Mouse (Mus musculus): ENCODE results near the gene Adgrv1. TPM values are rescaled to one million over a fixed set of nuclear protein-coding genes. Genes with fewer than 3 reads are reported as not detected.

The Adgrv1 gene
- polyA plus RNA-seq, 1 experiment from 2014 or later: 44.5 TPM

DNA sequence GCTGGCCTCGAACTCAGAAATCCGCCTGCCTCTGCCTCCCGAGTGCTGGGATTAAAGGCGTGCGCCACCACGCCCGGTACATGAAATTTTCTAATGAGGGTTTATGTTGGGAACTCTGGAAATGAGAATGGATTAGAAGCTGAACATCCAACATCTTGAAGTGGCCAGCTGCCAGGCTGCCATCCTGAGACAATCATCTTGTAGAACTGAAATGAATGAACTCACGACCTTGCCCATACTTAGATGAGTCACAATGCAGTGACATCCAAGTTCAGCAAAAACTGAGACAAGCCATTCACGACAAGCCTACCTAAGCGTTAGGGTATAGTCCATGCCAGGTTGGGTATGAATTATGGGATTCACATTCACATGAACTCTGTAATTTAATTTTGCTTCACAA lies 393.1 kb downstream of the Adgrv1 start:
- no peak overlapping the region for H3K4me3 ChIP-seq (replicated peaks)
- no peak overlapping the region for H3K9ac ChIP-seq
- no peaks in the 10 kb centered on the region for H3K27me3 ChIP-seq
- 0 out of 2 replicates have a peak, but pooled peaks cover 3% of the 10 kb centered on the region for H3K36me3 ChIP-seq (replicated peaks)
- WGBS: 94% methylated on average over 10 of the region's 10 CpGs
- no peak for ATAC-seq (ENCODE audit: low FRiP score)
- no peaks in the 10 kb centered on the region for H3K4me1 ChIP-seq
- no peak overlapping the region for H3K27ac ChIP-seq
- H3K4me2 ChIP-seq: no peak overlapping the region
- no peaks in the 10 kb centered on the region for H3K9me3 ChIP-seq

- no peaks in the 10 kb centered on the region for H3K4me1 ChIP-seq
- H3K9me3 ChIP-seq: no peaks in the 10 kb centered on the region
- WGBS: 98% methylated on average over 3 of the region's 3 CpGs
- no peak overlapping the region for H3K9ac ChIP-seq
- no peak for ATAC-seq (ENCODE audit: low FRiP score)
- H3K4me2 ChIP-seq: no peak overlapping the region
- H3K36me3 ChIP-seq (replicated peaks): 0 out of 2 replicates have a peak, but pooled peaks cover 3% of the 10 kb centered on the region
- H3K27ac ChIP-seq: no peak overlapping the region
- H3K27me3 ChIP-seq: no peaks in the 10 kb centered on the region
- H3K4me3 ChIP-seq (replicated peaks): no peak overlapping the region
These were observed 393.5 kb downstream of the Adgrv1 start for GRCm38 (mm10) chr13:81239427-81239826.

GRCm38 (mm10) chr13:81238855-81239254 lies 394.1 kb downstream of the Adgrv1 start:
- Histone ChIP-seq H3K27me3 (no peaks in the 10 kb centered on the region), H3K4me2 (no peak overlapping the region), H3K27ac (no peak overlapping the region), H3K36me3 (replicated peaks) (0 out of 2 replicates have a peak, but pooled peaks cover 3% of the 10 kb centered on the region), H3K9ac (no peak overlapping the region), H3K4me3 (replicated peaks) (no peak overlapping the region), H3K4me1 (no peaks in the 10 kb centered on the region), H3K9me3 (no peaks in the 10 kb centered on the region)
- ATAC-seq (ENCODE audit: low FRiP score): no peak
- 89% methylated on average over 7 of the region's 7 CpGs for WGBS

- Histone ChIP-seq H3K4me2 (no peak overlapping the region), H3K9ac (no peak overlapping the region), H3K9me3 (no peaks in the 10 kb centered on the region), H3K36me3 (replicated peaks) (0 out of 2 replicates have a peak, but pooled peaks cover 2% of the 10 kb centered on the region), H3K27ac (no peak overlapping the region), H3K4me3 (replicated peaks) (no peak overlapping the region), H3K4me1 (no peaks in the 10 kb centered on the region), H3K27me3 (no peaks in the 10 kb centered on the region)
- no peak for ATAC-seq (ENCODE audit: low FRiP score)
- WGBS: 87% methylated on average over 5 of the region's 5 CpGs
These were observed 395.0 kb downstream of the Adgrv1 start for GRCm38 (mm10) chr13:81237947-81238346.

GRCm38 (mm10) chr13:81236758-81237395 lies 396.1 kb downstream of the Adgrv1 start:
- no peak overlapping the region for H3K4me2 ChIP-seq
- H3K9me3 ChIP-seq: no peaks in the 10 kb centered on the region
- no peaks in the 10 kb centered on the region for H3K27me3 ChIP-seq
- WGBS: 87% methylated on average over 3 of the region's 3 CpGs
- no peak overlapping the region for H3K27ac ChIP-seq
- no peaks in the 10 kb centered on the region for H3K36me3 ChIP-seq (replicated peaks)
- no peak overlapping the region for H3K9ac ChIP-seq
- ATAC-seq (ENCODE audit: low FRiP score): no peak
- no peak overlapping the region for H3K4me3 ChIP-seq (replicated peaks)
- H3K4me1 ChIP-seq: no peaks in the 10 kb centered on the region

GRCm38 (mm10) chr13:81234031-81234430 lies 398.9 kb downstream of the Adgrv1 start:
- no peak overlapping the region for H3K4me2 ChIP-seq
- no peaks in the 10 kb centered on the region for H3K4me1 ChIP-seq
- H3K36me3 ChIP-seq (replicated peaks): no peaks in the 10 kb centered on the region
- H3K9me3 ChIP-seq: no peaks in the 10 kb centered on the region
- no peak overlapping the region for H3K4me3 ChIP-seq (replicated peaks)
- H3K27ac ChIP-seq: no peak overlapping the region
- no peak overlapping the region for H3K9ac ChIP-seq
- ATAC-seq (ENCODE audit: low FRiP score): no peak
- 80% methylated on average over 2 of the region's 2 CpGs for WGBS
- H3K27me3 ChIP-seq: no peaks in the 10 kb centered on the region

DNA sequence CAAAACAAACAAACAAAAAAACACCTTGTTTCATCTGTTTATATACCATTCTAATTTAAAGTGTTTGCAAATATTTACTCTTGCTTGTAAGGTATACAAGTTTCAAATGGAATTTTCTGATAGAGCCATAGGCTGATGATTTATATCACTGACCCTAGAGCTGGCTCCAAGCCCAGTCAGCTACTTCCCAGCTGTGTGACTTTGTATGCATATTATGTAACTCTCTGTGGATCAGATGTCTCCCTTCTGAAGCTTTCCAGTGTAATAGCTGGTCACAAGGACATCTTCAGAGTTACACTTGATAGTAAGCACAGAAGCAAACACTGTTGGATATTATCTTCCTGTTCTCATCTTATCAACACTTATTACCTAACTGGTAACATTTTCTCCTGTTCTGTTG lies 400.1 kb downstream of the Adgrv1 start:
- no peak for ATAC-seq (ENCODE audit: low FRiP score)
- no peaks in the 10 kb centered on the region for H3K27me3 ChIP-seq
- H3K9ac ChIP-seq: no peak overlapping the region
- no peaks in the 10 kb centered on the region for H3K9me3 ChIP-seq
- H3K4me2 ChIP-seq: no peak overlapping the region
- H3K4me3 ChIP-seq (replicated peaks): no peak overlapping the region
- H3K27ac ChIP-seq: no peak overlapping the region
- H3K36me3 ChIP-seq (replicated peaks): no peaks in the 10 kb centered on the region
- H3K4me1 ChIP-seq: no peaks in the 10 kb centered on the region

- no peaks in the 10 kb centered on the region for H3K36me3 ChIP-seq (replicated peaks)
- ATAC-seq (ENCODE audit: low FRiP score): no peak
- H3K4me1 ChIP-seq: no peaks in the 10 kb centered on the region
- WGBS: 65% methylated on average over 4 of the region's 4 CpGs
- H3K27ac ChIP-seq: no peak overlapping the region
- no peak overlapping the region for H3K4me3 ChIP-seq (replicated peaks)
- no peaks in the 10 kb centered on the region for H3K27me3 ChIP-seq
- H3K9me3 ChIP-seq: no peaks in the 10 kb centered on the region
- no peak overlapping the region for H3K9ac ChIP-seq
- H3K4me2 ChIP-seq: no peak overlapping the region
These were observed 402.8 kb downstream of the Adgrv1 start for GRCm38 (mm10) chr13:81230161-81230560.

- WGBS: 83% methylated on average over 3 of the region's 3 CpGs
- no peak overlapping the region for H3K4me3 ChIP-seq (replicated peaks)
- no peak overlapping the region for H3K4me2 ChIP-seq
- H3K4me1 ChIP-seq: no peaks in the 10 kb centered on the region
- H3K27me3 ChIP-seq: no peaks in the 10 kb centered on the region
- H3K9me3 ChIP-seq: no peaks in the 10 kb centered on the region
- H3K9ac ChIP-seq: no peak overlapping the region
- no peak overlapping the region for H3K27ac ChIP-seq
- H3K36me3 ChIP-seq (replicated peaks): 0 out of 2 replicates have a peak, but pooled peaks cover 4% of the 10 kb centered on the region
- ATAC-seq (ENCODE audit: low FRiP score): no peak
These were observed 409.2 kb downstream of the Adgrv1 start for GRCm38 (mm10) chr13:81223768-81224167.

- no peak overlapping the region for H3K27ac ChIP-seq
- H3K9ac ChIP-seq: no peak overlapping the region
- no peak overlapping the region for H3K4me2 ChIP-seq
- ATAC-seq (ENCODE audit: low FRiP score): no peak
- no peaks in the 10 kb centered on the region for H3K4me1 ChIP-seq
- no peaks in the 10 kb centered on the region for H3K9me3 ChIP-seq
- WGBS: 88% methylated on average over 1 of the region's 1 CpGs
- H3K4me3 ChIP-seq (replicated peaks): no peak overlapping the region
- 0 out of 2 replicates have a peak, but pooled peaks cover 4% of the 10 kb centered on the region for H3K36me3 ChIP-seq (replicated peaks)
- no peaks in the 10 kb centered on the region for H3K27me3 ChIP-seq
These were observed 410.6 kb downstream of the Adgrv1 start for GRCm38 (mm10) chr13:81222377-81222776.

GRCm38 (mm10) chr13:81211436-81211835 lies 421.5 kb downstream of the Adgrv1 start:
- Histone ChIP-seq H3K27ac (no peak overlapping the region), H3K36me3 (replicated peaks) (no peaks in the 10 kb centered on the region), H3K4me3 (replicated peaks) (no peak overlapping the region), H3K4me1 (no peaks in the 10 kb centered on the region), H3K9ac (no peak overlapping the region), H3K9me3 (0 out of 2 replicates have a peak, but pooled peaks cover 7% of the 10 kb centered on the region), H3K27me3 (no peaks in the 10 kb centered on the region), H3K4me2 (no peak overlapping the region)
- ATAC-seq (ENCODE audit: low FRiP score): no peak
- WGBS: 74% methylated on average over 1 of the region's 1 CpGs

DNA sequence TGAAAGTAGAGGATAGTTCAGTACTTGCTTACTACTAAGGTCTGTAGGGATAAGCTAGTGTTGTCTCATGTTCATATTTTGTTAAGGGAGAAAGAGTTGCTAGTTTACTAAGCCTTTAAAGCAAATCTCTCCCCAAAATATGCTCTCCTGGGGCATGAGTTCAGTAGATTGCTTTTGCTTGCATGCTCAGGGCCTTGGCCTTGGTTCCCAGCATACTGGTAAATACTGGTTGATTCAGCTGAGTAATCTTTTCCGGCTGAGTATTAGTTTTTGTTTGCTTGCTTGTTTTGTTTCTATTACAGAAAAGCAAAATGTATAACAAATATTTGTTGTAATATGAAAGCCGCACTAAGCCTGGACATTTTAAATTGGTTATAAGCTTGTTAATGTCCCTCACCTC lies 422.4 kb downstream of the Adgrv1 start:
- H3K9ac ChIP-seq: no peak overlapping the region
- H3K36me3 ChIP-seq (replicated peaks): no peaks in the 10 kb centered on the region
- H3K9me3 ChIP-seq: 0 out of 2 replicates have a peak, but pooled peaks cover 7% of the 10 kb centered on the region
- no peaks in the 10 kb centered on the region for H3K4me1 ChIP-seq
- 95% methylated on average over 2 of the region's 2 CpGs for WGBS
- H3K4me3 ChIP-seq (replicated peaks): no peak overlapping the region
- H3K4me2 ChIP-seq: no peak overlapping the region
- no peaks in the 10 kb centered on the region for H3K27me3 ChIP-seq
- ATAC-seq (ENCODE audit: low FRiP score): no peak
- H3K27ac ChIP-seq: no peak overlapping the region

GRCm38 (mm10) chr13:81209815-81210214 lies 423.1 kb downstream of the Adgrv1 start:
- no peaks in the 10 kb centered on the region for H3K4me1 ChIP-seq
- no peak overlapping the region for H3K9ac ChIP-seq
- 89% methylated on average over 3 of the region's 3 CpGs for WGBS
- 0 out of 2 replicates have a peak, but pooled peaks cover 7% of the 10 kb centered on the region for H3K9me3 ChIP-seq
- no peaks in the 10 kb centered on the region for H3K27me3 ChIP-seq
- H3K4me3 ChIP-seq (replicated peaks): no peak overlapping the region
- no peak overlapping the region for H3K4me2 ChIP-seq
- no peak overlapping the region for H3K27ac ChIP-seq
- no peaks in the 10 kb centered on the region for H3K36me3 ChIP-seq (replicated peaks)
- ATAC-seq (ENCODE audit: low FRiP score): no peak
